Mouse (Mus musculus) spleen, postnatal 36 days (tissue): ENCODE data around the gene Lrrc75b.
A peak's percentile ranks its signal among the peaks of the same experiment; 100 is the strongest.
"Not testable (repeated sequence)": the region's sequence is repeated elsewhere in the genome, so short reads cannot be mapped to it uniquely, and the experiment has no call there.

Experiments used
- DNase-seq, 2 experiments: peaks; one replicate each; pipeline ENCODE4 v3.0.0; 2022; ENCODE audit warnings: low spot score in 2 of 2, mixed read lengths in 1 of 2

The Lrrc75b gene

GRCm38 (mm10) chr10:75568029-75568428 is 7.9 kb upstream of the Lrrc75b start:
- DNase-seq: no peak

DNA sequence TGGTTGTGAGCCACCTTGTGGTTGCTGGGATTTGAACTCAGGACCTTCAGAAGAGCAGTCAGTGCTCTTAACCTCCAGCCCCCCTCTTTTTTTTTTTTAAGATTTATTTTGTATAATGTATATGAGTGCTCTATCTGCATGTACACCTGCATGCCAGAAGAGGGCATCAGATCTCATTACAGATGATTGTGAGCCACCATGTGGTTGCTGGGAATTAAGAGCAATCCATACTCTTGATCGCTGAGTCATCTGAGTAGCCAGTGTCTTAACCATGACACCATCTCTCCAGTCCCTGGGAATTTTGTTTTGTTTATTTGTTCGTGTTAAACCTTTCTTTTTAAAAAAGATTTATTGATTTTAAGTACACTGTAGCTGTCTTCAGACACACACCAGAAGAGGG is 6.6 kb upstream of the Lrrc75b start:
- DNase-seq: not testable (repeated sequence)

- DNase-seq: no peak
These were observed 6.2 kb upstream of the Lrrc75b start for GRCm38 (mm10) chr10:75566321-75566720.

- no peak for DNase-seq
These were observed 5.8 kb upstream of the Lrrc75b start for GRCm38 (mm10) chr10:75565906-75566305.

DNA sequence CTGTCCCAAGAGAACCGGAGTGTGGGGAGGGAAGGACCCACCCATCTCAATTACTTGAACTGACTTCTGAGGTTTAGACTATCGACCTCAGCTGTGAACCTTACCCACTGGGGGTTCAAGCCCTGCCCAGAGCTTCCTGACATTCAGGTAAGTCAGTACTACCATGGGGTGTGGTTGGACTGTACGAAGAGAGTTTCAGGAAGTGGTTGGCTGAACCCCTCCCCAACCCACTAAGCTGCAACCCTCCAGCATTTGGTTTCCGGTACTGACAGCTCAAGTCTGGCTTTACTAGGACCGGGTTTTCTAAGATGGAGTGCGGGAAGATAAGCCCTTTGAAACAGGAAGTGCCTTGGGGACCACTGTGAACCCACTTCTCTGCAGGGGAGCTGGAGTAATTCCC is 5.3 kb upstream of the Lrrc75b start:
- DNase-seq: peak; percentile 80 to 81

- no peak for DNase-seq
These were observed 4.6 kb upstream of the Lrrc75b start for GRCm38 (mm10) chr10:75564687-75565265.

DNA sequence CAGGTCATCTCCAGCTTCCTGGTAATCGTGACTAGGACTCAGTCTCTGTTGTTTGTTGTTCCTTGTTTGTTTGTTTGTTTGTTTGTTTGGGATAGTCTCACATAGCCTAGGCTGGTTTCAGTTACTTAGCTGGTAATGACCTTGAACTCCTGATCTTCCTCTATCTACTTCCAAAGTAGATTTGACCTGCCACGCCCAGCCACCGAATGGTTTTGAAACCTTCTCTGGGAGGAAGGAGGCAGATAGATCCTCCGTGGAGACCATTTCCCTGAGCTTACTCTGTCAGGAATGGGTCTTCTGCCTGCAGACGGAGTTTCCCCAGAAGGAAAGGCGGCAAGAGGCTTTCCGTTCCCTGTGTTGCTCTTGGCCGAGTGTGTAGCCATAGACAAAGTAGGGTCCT is 2.5 kb upstream of the Lrrc75b start:
- DNase-seq: no peak

DNA sequence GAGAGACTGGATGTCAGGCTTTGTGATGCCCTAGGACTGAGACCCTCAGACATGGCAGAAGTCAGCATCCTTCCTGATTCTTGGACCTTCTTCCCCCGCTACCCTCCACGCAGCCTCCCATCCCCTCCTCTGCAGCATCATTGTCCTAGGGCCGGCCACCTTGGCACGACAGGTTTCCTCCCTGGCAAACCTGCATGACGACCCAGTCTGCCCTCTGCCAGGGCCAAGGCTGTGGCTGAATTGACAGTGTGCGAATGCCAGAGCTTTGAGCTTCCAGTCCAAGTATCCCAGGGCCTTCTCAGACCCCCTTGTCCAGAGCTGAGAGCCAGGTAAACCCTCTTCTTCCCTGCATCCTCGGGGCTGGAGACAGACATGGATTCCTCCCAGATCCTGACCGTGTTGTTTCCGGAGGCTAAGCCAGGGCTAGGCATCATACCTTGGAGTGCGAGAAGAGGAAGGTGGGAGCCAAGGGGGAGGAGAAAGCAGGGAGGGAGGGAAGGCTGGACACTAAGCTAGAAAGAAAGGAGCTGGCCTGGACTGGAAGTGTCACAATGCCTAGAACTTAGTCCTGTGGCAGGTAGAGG is 1.0 kb upstream of the Lrrc75b start, which contains the start of gene Ggt1:
Gene Ggt1 (plus strand): TSS at position 534 of the 584 bp plus-strand sequence.
- DNase-seq: no peak

GRCm38 (mm10) chr10:75560549-75560899 is 394 bp upstream of the Lrrc75b start:
- DNase-seq: no peak

GRCm38 (mm10) chr10:75559041-75559675 is 972 bp downstream of the Lrrc75b start:
- DNase-seq: no peak

DNA sequence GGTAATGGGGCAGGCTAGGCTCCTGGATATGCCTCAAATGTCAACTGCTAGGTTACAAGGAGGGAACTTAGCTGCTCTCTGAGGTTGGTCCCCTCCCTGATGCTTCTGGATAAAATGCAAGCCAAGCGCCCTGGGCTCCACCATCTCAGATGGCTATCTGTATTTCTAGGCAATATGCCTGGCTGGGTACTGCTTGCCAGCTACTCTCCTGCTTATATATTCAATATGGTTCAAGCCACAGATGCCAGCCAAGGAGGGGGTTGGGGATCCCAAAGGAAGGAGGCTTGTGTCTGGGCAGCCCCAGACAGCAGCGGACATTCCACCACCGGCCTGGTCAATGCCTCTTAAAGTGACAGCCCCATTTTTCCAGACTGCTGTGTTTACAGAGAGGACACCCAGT is 1.6 kb downstream of the Lrrc75b start:
- no peak for DNase-seq

GRCm38 (mm10) chr10:75556026-75556425 is 4.1 kb downstream of the Lrrc75b start:
- no peak for DNase-seq

DNA sequence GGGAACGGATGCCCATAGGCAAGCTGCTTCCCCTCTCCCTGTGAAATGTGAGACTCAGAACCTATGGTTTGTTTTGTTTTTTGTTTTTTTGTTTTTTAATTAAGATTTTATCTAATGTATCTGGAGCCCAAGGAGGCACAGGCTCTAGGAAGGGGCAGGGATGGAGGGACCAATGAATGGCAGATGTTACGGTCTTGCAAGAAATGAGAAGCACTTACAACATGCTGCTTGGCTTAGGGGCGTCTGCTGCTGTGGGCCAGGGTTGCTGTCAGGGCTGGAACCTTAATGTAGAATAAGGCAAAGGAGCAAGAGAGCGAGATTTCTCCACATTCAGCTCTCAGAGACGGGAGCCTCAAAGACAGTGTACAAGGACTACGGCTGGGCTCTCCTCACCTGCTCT is 4.6 kb downstream of the Lrrc75b start:
- no peak for DNase-seq

DNA sequence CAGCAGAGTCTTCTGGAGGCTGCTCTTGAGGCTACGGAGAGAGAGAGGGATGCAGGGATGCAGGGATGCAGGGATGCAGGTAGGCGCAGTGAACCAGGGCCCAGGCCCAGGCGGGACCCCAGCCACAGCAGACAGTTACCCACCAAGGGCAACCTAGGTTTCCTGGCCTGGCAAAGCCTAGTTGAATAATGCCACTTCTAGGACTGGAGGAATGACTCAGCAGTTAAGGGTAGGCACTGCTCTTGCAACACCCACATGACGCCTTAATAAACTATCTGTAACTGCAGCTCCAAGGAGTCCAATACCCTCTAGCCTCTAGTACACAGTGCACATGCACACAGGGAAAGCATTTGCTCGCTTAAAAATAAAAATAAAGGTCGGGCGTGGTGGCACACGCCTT is 6.0 kb downstream of the Lrrc75b start:
- DNase-seq: no peak

DNA sequence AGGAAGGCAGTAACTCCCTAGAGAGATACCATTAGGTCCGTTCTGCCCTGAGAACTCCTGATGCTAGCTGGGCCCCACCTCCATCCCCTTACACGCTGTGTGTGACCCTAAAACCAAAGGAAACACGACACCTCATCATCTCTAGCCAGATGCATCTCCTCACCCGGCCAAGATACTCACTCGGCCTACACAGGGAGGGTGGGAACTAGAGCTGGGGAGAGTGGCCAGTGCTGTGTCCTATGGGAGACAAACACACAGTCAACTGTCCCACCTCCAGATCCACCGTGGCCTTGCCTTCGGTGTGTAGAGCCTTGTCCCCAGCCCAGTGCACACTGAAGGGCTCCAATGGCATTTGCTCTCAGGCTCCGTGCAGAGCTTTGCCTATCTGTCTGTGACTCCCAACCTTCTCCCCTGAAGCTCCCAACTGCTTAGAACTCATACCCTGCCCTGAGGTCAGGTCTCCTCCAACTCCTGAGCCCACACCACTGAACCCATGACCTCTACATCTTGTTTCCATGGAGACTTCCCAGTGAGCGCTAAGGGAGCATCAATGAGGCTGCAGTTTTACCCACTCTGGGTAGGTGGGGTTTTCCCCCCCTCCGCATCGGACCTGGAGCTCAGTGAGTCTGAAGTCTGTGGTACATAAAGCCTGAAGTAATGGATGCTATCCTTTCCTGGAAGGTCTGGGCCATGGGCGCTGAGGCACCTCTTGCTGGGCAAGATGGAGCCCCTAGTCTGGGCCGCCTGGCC is 7.3 kb downstream of the Lrrc75b start:
- DNase-seq: no peak

DNA sequence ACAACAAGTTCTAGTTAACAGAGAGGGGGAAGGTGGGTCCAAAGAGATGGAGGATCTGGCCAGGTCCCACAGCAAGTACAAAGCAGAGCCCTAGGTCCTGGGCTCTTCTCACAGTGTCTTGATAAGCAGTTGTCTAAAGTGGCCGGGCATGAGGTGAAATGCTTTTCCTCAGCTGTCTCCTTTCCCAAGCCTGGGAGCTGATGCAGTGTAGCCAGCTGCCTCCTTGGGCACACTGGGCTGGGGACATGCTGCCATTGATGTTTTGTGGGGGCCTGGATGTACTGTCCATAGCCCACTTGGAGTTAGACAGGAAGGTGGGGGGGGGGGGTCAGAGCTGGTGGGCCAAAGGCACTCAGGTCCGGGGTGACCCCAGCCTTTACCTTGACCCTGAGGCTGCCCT is 8.0 kb downstream of the Lrrc75b start:
- DNase-seq: no peak

DNA sequence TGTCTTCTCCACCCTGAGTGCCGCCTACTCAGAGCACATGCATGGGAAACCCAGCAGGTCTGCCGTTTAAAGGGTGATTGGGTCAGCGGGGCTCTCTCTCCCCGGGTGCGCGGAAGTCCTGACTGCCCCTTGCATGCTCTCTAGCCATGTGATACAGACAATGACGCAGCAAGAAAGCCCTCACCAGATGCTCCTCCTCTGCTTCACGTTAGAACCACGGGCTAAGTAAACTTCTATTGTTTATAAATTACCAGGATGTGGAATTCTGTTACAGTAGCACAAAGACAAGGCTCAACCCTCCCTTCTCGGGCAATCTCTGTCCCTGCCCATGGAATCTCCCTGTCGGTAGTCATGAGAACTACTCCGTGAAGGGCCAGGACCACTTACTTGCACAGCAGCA is 9.0 kb downstream of the Lrrc75b start:
- no peak for DNase-seq

DNA sequence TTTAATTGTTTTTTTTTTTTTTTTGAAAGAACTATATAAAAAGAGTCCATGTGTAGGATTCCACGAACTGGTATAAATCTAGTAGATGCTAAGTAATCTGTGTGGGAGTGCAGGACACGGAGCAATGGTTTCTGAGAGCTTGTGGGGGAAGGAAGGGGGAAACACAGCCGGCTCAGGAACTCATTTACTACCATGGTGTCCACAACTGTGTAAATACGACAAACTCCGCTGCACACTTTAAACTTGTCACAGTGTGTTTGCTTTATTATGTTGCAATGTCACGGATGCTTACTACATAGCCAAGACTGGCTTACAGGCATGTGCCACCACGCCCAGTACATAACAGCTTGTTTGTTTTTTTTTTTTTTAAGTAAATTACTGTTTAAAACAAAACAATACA is 10.2 kb downstream of the Lrrc75b start:
- DNase-seq: no peak

- no peak for DNase-seq
These were observed 11.6 kb downstream of the Lrrc75b start for GRCm38 (mm10) chr10:75548486-75548885.

GRCm38 (mm10) chr10:75547901-75548300 is 12.2 kb downstream of the Lrrc75b start:
- no peak for DNase-seq

DNA sequence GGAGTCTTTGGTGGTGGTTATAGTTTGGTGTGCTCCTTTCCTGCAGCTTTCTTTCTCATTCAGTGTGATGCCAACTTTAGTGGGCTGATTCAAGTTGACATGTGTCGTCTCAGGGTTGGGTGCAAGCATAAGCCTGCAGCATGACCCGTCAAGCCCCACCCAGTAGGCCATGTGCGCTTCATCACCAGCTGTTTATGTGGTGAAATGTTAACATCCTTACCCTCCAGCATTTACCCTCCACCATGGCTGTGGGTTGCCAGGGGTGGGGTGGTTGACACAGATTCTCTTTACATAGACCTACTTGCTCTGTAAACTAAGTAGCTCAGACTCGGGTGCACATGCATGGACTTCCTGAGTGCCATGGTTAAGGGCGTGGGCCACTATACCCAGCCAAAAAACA is 24.0 kb downstream of the Lrrc75b start:
- DNase-seq: peak; percentile 23 to 35

DNA sequence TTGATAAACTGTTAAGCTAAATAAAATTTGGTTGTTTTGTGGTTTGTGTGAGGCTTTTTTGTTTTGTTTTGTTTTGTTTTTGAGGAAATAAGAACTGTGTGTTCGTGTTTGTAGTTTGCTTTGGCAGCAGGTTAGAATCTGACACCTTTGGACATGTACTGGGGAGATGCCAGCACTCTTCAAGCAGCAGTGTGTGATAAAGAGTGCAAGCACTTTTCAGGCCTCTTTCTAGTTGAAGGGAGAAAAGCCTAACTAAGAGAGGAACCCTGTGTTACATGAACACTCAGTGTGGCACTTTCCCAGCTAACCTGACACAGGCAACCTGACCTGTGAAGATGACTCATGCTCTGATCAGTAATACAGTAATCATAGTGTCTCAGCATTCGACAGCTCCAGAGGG is 24.7 kb downstream of the Lrrc75b start:
- DNase-seq: no peak

DNA sequence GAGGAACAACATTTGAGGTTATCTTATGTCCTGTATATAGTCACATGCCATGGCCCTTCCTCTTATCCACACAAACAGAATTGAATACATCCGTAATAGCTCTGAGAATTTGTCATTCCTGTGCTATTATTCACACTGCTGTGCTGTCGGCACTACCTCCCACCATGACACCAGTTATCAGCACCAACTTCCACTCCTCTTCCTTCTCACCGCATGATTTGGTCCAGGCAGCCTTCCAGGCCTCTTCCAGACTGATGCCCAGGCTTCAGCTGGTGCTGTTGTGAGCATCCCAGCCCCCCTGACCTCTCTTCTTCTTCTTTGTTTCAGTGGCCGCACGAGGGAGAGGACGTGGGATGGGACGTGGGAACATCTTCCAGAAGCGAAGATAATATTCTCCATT is 25.2 kb downstream of the Lrrc75b start:
- no peak for DNase-seq
